Mouse (Mus musculus) myocyte (in vitro differentiated cells): ENCODE results near the gene Atrnl1.

Experiments
- CEBPB ChIP-seq: IDR thresholded peaks from 2 replicates; pipeline ENCODE4 v1.6.1; 2011; ENCODE audit warnings: mild to moderate bottlenecking, moderate library complexity; ENCODE audit not compliant: poor library complexity, insufficient read depth, severe bottlenecking
- E2F4 ChIP-seq: IDR thresholded peaks from one replicate; pipeline ENCODE4 v1.6.1; 2011; ENCODE audit warnings: mild to moderate bottlenecking, control low read depth, moderate library complexity; ENCODE audit not compliant: insufficient read depth
- MAX ChIP-seq: IDR thresholded peaks from one replicate; pipeline ENCODE4 v1.6.1; 2011; ENCODE audit warnings: low read depth, mild to moderate bottlenecking, control low read depth
- MYOD1 ChIP-seq, 3 experiments: IDR thresholded peaks; one replicate each; pipeline ENCODE4 v1.6.1; 2011; ENCODE audit warnings: control low read depth in 2 of 3, low read depth in 2 of 3, mild to moderate bottlenecking in 2 of 3, moderate library complexity in 1 of 3; ENCODE audit not compliant: insufficient read length in 2 of 3, control insufficient read depth in 1 of 3
- MYOG ChIP-seq, 3 experiments: IDR thresholded peaks; one replicate each; pipeline ENCODE4 v1.6.1; 2011; ENCODE audit warnings: control low read depth in 2 of 3, low read depth in 2 of 3, mild to moderate bottlenecking in 2 of 3; ENCODE audit not compliant: insufficient read length in 2 of 3, control insufficient read depth in 1 of 3, insufficient read depth in 1 of 3
- POLR2A ChIP-seq: IDR thresholded peaks from one replicate; pipeline ENCODE4 v1.6.1; 2011; ENCODE audit warnings: low read depth, mild to moderate bottlenecking, control low read depth, moderate library complexity; ENCODE audit not compliant: insufficient read length
- POLR2AphosphoS2 ChIP-seq: IDR thresholded peaks from one replicate; pipeline ENCODE4 v1.6.1; 2011; ENCODE audit warnings: low read depth, control low read depth; ENCODE audit not compliant: insufficient read length
- TCF12 ChIP-seq: IDR thresholded peaks from one replicate; pipeline ENCODE4 v1.6.1; 2011; ENCODE audit warnings: mild to moderate bottlenecking, control low read depth; ENCODE audit not compliant: poor library complexity, insufficient read depth, severe bottlenecking
- USF1 ChIP-seq: IDR thresholded peaks from one replicate; pipeline ENCODE4 v1.6.1; 2011; ENCODE audit warnings: low read depth, mild to moderate bottlenecking, control low read depth, moderate library complexity

- no peak for TF ChIP-seq TCF12
- no peak for TF ChIP-seq USF1
- TF ChIP-seq CEBPB = no peak
- TF ChIP-seq POLR2A = no peak
- no peak for TF ChIP-seq POLR2AphosphoS2
- TF ChIP-seq E2F4 = no peak
- no peak for TF ChIP-seq MAX
- TF ChIP-seq MYOD1 (IDR thresholded peaks at IDR 0.05; ENCODE audit: control insufficient read depth in 1 of 3, insufficient read length in 2 of 3, low read depth in 2 of 3) = no peak
- TF ChIP-seq MYOG (IDR thresholded peaks at IDR 0.05; ENCODE audit: control insufficient read depth in 1 of 3, insufficient read depth in 1 of 3, insufficient read length in 2 of 3, low read depth in 2 of 3) = no peak
These were observed 38.2 kb upstream of the Atrnl1 start for GRCm38 (mm10) chr19:57572360-57573237.
